Mouse (Mus musculus) spleen, adult 2 months (tissue): ENCODE measurements around the gene Pla2g4f.

Experiments
- CTCF ChIP-seq: fragments of 200-500 bp; IDR thresholded peaks from 2 replicates; pipeline ENCODE4 v1.5.1; 2011; ENCODE audit warnings: mild to moderate bottlenecking, inconsistent platforms; ENCODE audit not compliant: insufficient read depth, insufficient read length, insufficient replicate concordance; ENCODE audit errors: extremely low read depth
- POLR2A ChIP-seq: fragments of 200-500 bp; IDR thresholded peaks from 2 replicates; pipeline ENCODE4 v1.6.1; 2011; ENCODE audit warnings: low read depth, low read length, inconsistent platforms

- TF ChIP-seq CTCF (no peak), POLR2A (no peak)
These were observed 29.3 kb downstream of the Pla2g4f start for GRCm38 (mm10) chr2:120284705-120285104.
